Mouse (Mus musculus): Measurements from ENCODE around the gene Slc38a9.
"Not testable (repeated sequence)": the region's sequence is repeated elsewhere in the genome, so short reads cannot be mapped to it uniquely, and the experiment has no call there.

Slc38a9 gene

GRCm38 (mm10) chr13:112683312-112683711 lies 22.8 kb downstream of the Slc38a9 start:
- no peak for DNase-seq (ENCODE audit: low read depth, low spot score)

- no peak for DNase-seq (ENCODE audit: low read depth, low spot score)
Measured at GRCm38 (mm10) chr13:112683970-112684369, 23.4 kb downstream of the Slc38a9 start.

DNA sequence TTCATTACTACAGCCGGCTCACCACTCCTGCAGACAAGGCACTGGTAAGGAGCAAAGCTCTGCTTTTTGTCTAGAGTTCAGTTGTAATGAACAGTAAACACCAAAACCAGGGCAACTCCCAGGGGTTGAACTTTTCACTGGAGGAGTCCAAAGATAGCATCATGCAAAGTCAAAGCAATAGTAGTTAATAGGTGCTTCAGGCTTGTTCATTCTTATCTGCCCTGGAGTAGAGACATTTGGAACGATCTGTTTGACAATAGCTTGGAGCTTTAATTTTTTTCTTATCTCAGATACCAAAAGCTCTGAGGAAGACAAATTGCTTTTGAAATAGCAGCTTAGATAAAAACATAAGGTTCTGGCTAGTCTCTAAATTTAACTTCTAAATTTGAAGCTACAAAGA lies 25.6 kb downstream of the Slc38a9 start:
- no peak for DNase-seq (ENCODE audit: low read depth, low spot score)

GRCm38 (mm10) chr13:112692870-112693553 lies 32.5 kb downstream of the Slc38a9 start:
- DNase-seq (ENCODE audit: low read depth, low spot score), result no peak

DNA sequence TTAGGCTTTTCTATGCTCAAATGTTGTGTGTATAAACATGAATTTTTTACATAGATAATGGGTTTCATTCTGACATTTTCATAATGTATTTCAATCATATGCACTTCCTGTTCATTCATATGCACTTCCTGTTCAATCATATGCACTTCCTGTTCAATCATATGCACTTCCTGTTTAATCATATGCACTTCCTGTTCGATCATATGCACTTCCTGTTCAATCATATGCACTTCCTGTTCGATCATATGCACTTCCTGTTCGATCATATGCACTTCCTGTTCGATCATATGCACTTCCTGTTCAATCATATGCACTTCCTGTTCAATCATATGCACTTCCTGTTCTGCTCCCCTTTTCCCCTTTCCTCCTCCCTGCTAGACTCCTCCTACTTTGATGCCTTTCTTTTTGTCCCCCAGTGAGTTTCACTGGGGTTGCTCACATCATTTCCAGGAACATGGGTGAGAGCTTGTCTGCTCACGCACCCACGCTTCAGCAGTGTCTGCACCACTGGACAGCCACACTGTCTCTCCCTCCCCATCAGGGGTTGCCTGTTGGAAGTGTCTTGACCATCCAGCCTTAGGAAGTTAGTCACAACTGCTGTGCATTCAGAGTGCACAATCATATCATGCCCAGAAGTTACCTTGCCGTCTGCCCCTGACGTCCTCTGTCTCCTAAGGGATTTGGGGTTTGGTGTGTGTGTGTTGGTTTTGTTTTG lies 35.1 kb downstream of the Slc38a9 start:
- no peak for DNase-seq (ENCODE audit: low read depth, low spot score)

DNA sequence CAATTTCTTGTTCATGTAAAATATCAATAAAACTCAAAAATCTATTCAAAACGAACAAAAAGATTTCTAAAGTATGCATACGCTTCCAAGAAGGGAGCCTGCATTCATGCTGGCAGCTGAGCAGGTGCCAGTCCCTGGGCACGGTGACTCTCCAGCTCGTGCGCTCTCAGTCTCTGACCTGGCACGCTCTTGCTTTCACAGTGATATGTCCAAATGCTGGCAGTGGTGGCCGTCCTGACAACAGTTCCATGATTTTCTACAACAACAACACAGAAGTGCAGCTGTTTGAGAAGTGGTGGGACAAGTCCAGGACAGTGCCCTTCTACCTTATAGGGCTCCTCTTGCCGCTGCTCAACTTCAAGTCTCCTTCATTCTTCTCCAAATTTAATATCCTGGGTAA lies 40.7 kb downstream of the Slc38a9 start:
- no peak for DNase-seq (ENCODE audit: low read depth, low spot score)

DNA sequence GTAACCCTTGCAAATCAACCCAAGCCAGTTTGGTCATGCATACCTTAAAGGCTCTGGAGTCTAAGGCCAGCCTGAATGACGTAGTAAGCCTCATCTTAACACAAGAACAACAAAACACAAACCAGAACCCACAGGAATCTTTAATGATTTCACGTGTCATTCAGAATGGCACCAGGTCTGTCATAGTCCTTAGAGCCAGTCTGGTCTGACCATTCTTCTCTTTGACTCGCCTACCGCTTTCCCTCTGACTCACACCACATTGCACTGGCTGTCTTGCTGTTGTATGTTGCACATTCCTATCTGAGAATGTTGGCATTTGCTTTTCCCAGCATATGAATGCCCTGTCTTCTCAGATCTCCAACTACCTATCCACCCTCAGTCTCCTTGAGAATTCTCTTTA lies 45.8 kb downstream of the Slc38a9 start:
- no peak for DNase-seq (ENCODE audit: low read depth, low spot score)

DNA sequence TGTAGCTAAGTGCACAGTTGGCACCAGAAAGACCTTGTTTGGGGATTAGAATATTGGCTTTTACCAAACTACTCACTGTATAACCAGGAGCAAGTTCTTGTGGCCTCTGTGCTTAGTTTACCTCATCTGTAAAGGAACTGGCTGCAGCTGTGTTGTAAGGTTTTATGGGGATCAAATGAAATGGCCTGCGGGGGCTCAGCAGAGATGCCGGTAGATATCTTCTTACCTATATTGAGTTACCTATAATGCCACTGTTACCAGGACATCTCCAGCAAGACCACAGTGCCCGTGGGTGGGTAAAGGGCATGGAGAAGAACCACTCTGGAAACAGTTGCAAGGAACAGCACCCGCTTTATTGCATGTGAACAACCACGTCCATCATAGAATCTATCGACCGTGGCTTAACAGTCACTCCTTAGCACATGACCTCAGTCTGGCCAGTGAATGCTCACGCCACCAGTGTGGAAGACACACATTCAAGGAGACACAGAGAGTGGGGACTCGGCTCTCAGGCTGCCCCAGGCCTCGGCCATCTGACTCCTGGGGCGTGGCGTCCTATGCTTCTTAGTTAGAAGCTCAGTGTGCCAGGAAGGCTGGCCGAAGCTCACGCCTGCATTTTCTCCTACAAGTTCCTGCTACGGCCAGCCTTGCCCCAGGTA lies 59.7 kb downstream of the Slc38a9 start:
- no peak for DNase-seq (ENCODE audit: low read depth, low spot score)

GRCm38 (mm10) chr13:112721946-112722729 lies 61.6 kb downstream of the Slc38a9 start:
- no peak for DNase-seq (ENCODE audit: low read depth, low spot score)

GRCm38 (mm10) chr13:112724260-112724659 lies 63.7 kb downstream of the Slc38a9 start:
- DNase-seq (ENCODE audit: low read depth, low spot score), result not testable (repeated sequence)

DNA sequence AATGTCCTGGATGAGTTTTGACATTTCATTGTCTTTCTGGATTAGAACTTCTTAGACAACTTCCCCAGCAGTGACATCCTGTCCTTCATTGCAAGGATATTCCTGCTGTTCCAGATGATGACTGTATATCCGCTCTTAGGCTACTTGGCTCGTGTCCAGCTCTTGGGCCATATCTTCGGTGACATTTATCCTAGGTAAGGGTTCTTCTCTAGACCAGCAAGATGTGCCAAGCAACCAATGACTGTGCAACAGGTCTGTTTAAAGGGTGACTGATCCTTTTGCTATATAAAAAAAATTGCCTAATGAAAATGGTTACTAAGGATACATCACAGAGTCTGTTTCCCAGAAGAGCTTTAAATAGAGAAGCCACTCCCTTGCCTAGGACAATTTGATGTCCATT lies 65.5 kb downstream of the Slc38a9 start:
- DNase-seq (ENCODE audit: low read depth, low spot score), result no peak

DNA sequence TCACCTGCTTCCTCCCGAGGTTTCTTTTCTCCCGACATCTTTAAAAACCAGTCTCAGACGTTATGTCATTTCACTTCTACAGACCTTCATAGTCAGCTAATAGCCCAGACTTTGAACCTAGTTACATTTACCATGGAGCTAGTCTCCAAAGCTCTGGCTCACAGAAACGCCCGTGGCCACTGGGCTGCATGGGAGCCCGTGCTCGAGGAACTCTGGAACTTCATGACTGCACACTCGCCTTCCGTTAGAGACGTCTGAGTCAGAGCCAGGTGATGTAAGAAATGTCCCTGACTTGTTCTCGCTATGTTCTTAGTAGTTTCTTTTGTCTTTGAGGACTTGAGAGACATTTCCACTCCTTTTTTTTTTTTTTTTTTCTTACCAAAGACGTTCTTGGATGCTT lies 72.8 kb downstream of the Slc38a9 start:
- no peak for DNase-seq (ENCODE audit: low read depth, low spot score)

DNA sequence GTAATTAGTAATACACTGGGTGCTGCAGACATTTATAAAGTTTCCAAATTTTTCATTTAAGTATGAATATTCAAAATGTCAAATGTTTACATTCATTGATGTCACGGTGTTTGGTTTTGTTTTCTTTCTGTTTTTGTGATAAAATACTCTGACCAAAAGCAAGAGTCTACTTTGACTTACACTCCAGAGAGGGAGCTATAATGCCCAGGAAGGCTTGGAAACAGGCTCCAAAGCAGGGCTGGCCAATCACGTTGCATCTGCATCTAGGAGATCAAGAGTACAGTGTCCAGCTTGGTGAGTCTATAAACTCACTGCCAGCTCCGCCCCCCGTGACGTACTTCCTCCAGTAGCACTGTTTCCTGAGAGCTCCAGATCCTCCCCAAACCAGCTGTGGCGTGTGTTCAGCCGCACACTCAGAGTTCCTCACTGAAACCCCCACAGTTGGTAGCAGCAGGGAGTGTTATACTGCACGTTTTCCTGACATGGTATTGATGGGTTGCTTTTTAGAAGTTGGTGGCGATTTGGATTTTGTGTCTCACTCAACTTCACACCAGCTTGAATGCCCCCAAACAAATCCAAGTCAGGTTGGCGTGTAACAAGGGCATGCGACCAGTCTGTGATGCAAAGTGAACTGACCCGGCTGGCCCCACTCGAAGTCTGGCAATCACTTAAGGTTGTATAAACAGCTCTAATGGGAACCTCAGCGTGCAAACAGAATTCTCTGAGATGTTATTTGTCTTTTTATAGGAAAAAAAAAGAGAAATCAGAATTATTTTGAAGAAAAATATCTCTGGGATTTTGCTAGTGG lies 74.6 kb downstream of the Slc38a9 start:
- no peak for DNase-seq (ENCODE audit: low read depth, low spot score)

- no peak for DNase-seq (ENCODE audit: low read depth, low spot score)
Measured at GRCm38 (mm10) chr13:112736407-112736806, 75.9 kb downstream of the Slc38a9 start.

DNA sequence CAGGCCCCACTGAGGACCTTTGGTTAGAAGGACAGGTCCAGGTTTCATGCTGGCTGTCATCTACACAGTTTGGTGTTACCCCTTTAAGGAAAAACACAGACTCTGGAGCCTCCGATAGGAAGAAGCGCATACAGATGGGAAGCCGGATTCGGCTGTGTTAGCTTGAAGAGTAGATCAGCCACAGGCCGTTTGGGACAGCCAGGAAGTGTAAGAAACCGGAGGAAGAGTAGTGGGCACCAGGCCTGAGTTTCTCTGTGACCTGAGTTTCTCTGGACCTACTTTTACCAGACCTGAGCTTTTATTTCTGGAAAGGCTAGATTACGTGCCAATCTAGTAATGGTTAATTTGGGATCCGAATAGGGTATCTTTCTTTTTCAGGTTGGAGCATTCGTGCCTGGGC lies 76.6 kb downstream of the Slc38a9 start:
- no peak for DNase-seq (ENCODE audit: low read depth, low spot score)

- no peak for DNase-seq (ENCODE audit: low read depth, low spot score)
Measured at GRCm38 (mm10) chr13:112738005-112738404, 77.5 kb downstream of the Slc38a9 start.

GRCm38 (mm10) chr13:112740073-112740472 lies 79.5 kb downstream of the Slc38a9 start:
- DNase-seq (ENCODE audit: low read depth, low spot score), result no peak

GRCm38 (mm10) chr13:112742076-112742830 lies 81.7 kb downstream of the Slc38a9 start:
- no peak for DNase-seq (ENCODE audit: low read depth, low spot score)

DNA sequence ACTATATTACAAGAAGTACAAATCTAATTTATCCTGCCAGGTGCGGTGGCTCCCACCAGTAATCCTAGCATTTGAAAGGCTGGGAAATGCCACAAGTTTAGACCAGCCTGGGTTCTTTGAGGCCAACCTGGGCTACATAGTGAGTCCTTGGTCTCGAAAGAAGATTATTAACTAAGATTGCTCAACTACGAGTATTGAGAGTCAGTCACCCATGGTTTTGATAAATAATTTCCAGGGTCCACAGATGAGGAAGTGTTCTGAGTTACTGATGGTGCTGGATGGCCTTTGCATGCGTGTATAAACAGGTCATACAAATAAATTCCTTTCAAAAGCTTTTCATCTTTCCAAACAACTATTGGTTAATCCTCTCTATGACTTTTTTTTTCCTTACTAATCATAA lies 83.1 kb downstream of the Slc38a9 start:
- DNase-seq (ENCODE audit: low read depth, low spot score), result no peak

- no peak for DNase-seq (ENCODE audit: low read depth, low spot score)
Measured at GRCm38 (mm10) chr13:112744061-112744849, 83.7 kb downstream of the Slc38a9 start.
